Mouse (Mus musculus): Measurements from ENCODE around the gene Zfp366. TPM values are rescaled to one million over a fixed set of nuclear protein-coding genes. Genes with fewer than 3 reads are reported as not detected.

The Zfp366 gene
- polyA plus RNA-seq, 1 experiment from 2014 or later: 1.2 TPM

DNA sequence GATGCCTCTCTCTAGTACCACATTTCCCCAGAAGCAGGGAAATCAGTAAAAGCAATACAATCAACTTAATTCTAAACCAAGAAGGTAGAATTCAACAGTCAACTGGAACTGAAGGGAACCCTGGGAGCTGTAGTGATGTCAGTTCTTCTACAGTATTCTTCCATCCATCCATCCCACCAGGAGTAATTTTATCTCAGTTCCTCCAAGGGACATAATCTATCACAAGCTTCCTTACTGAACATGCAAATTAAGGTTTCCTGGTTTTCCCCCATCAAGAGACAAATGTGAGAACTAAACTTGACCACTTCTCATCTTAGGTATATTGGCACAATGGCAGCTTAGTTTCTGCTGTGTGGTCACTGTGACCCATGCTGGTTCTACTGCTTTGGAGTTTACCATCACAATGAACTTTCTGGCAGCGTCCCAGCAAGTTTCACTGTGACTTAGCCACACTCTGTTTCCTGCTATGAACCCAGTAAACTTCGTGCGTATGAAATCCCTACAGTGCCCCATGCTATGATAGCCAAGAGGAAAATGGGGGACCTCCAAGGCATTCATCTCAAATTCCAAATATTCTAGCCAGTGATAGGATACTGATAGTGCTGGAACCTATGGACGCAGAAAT lies 78.6 kb downstream of the Zfp366 start:
- Histone ChIP-seq H3K4me3 (replicated peaks; ENCODE audit: low read depth, low read length) (no peak overlapping the region), H3K36me3 (ENCODE audit: insufficient read depth, low read length) (no peaks in the 10 kb centered on the region), H3K9ac (ENCODE audit: low read depth, low read length) (no peak overlapping the region), H3K9me3 (replicated peaks; ENCODE audit: low read length) (no peaks in the 10 kb centered on the region), H3K4me2 (ENCODE audit: low read length) (no peak overlapping the region), H3K27ac (no peak overlapping the region), H3K4me1 (replicated peaks; ENCODE audit: insufficient read depth, low read length) (no peaks in the 10 kb centered on the region), H3K27me3 (ENCODE audit: insufficient read depth, low read length) (no peaks in the 10 kb centered on the region)
- TF ChIP-seq CTCF (IDR thresholded peaks at IDR 0.05; ENCODE audit: low read depth): no peak
- ATAC-seq (replicated peaks; ENCODE audit: low FRiP score, low read depth): no peak
- DNase-seq (ENCODE audit: low spot score): no peak
- 76% methylated on average over 4 of the region's 4 CpGs for WGBS

DNA sequence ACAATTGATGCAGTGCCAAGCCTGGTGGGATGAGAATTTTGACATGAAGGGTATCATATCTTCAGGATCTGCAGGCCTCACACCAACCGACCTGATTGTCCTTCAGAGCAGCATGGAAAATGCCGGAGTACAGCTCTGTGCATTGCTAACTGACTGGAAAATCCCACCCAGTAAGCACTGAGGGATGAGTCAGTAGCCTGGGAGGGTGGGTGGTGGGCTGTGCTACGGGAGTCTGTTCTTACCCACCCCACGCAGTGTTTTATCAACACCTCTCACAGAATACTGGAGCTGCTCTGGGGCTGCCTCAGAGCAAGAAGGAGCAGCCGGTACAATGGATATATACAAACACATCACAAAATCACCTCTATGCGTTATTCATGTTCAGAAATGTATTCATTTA lies 79.9 kb downstream of the Zfp366 start:
- DNase-seq (ENCODE audit: low spot score) (no peak), ATAC-seq (replicated peaks; ENCODE audit: low FRiP score, low read depth) (no peak)
- H3K9ac ChIP-seq (ENCODE audit: low read depth, low read length): no peak overlapping the region

DNA sequence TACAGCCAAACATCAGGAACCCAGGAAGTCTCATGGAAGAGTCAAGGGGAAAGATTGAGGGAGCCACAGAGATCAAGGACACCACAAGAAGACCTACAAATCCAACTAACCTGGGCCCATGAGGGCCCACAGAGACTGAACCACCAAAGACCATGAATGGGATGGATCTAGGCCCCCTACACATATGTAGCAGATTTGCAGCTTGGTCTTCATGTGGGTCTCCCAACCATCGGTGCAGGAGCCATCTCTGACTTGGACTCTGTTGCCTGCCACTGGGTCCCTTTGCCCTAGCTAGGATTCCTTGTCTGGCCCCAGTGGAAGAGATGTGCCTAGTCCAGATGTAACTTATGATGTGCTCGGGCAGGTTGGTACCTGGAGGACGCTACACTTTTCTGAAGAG lies 87.4 kb downstream of the Zfp366 start:
- 93% methylated on average over 3 of the region's 3 CpGs for WGBS
- Histone ChIP-seq H3K9ac (ENCODE audit: low read depth, low read length) (no peak overlapping the region), H3K36me3 (ENCODE audit: insufficient read depth, low read length) (no peaks in the 10 kb centered on the region), H3K9me3 (replicated peaks; ENCODE audit: low read length) (no peaks in the 10 kb centered on the region), H3K4me2 (ENCODE audit: low read length) (no peak overlapping the region), H3K4me1 (replicated peaks; ENCODE audit: insufficient read depth, low read length) (no peaks in the 10 kb centered on the region), H3K4me3 (replicated peaks; ENCODE audit: low read depth, low read length) (no peak overlapping the region), H3K27me3 (ENCODE audit: insufficient read depth, low read length) (no peaks in the 10 kb centered on the region), H3K27ac (no peak overlapping the region)
- ATAC-seq (replicated peaks; ENCODE audit: low FRiP score, low read depth) (no peak), DNase-seq (ENCODE audit: low spot score) (no peak)
- TF ChIP-seq CTCF (IDR thresholded peaks at IDR 0.05; ENCODE audit: low read depth): no peak

More for the DNA sequence above, 79.9 kb downstream of the Zfp366 start:
- H3K4me3 ChIP-seq (replicated peaks; ENCODE audit: low read depth, low read length): no peak overlapping the region
- TF ChIP-seq CTCF (IDR thresholded peaks at IDR 0.05; ENCODE audit: low read depth): no peak
- H3K36me3 ChIP-seq (ENCODE audit: insufficient read depth, low read length): no peaks in the 10 kb centered on the region
- H3K27me3 ChIP-seq (ENCODE audit: insufficient read depth, low read length): no peaks in the 10 kb centered on the region
- no peaks in the 10 kb centered on the region for H3K9me3 ChIP-seq (replicated peaks; ENCODE audit: low read length)
- no peak overlapping the region for H3K4me2 ChIP-seq (ENCODE audit: low read length)
- no peak overlapping the region for H3K27ac ChIP-seq
- H3K4me1 ChIP-seq (replicated peaks; ENCODE audit: insufficient read depth, low read length): no peaks in the 10 kb centered on the region
- 83% methylated on average over 6 of the region's 6 CpGs for WGBS

DNA sequence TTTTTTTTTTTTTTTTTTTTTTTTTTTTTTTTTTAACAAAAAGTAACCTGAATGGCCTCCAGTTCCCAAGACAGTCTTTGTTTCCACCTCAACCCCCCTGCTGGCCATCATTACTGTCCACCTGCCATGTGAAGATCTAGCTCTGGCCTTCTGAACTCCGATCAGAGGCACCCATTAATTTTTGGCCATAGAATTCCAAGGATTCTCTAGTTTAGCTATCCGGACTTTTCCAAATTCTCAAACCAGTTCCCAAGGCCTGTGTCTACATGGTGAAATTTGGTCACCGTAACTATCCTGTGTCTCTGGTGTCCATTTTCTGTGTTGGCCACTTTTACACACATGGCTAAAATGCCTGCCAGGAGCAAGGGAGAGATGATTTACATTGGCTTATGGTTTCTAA lies 92.9 kb downstream of the Zfp366 start:
- Histone ChIP-seq H3K9ac (ENCODE audit: low read depth, low read length) (no peak overlapping the region), H3K4me2 (ENCODE audit: low read length) (no peak overlapping the region), H3K9me3 (replicated peaks; ENCODE audit: low read length) (no peaks in the 10 kb centered on the region), H3K27me3 (ENCODE audit: insufficient read depth, low read length) (no peaks in the 10 kb centered on the region), H3K27ac (no peak overlapping the region), H3K4me3 (replicated peaks; ENCODE audit: low read depth, low read length) (no peak overlapping the region), H3K4me1 (replicated peaks; ENCODE audit: insufficient read depth, low read length) (no peaks in the 10 kb centered on the region), H3K36me3 (ENCODE audit: insufficient read depth, low read length) (no peaks in the 10 kb centered on the region)
- TF ChIP-seq CTCF (IDR thresholded peaks at IDR 0.05; ENCODE audit: low read depth): no peak
- 83% methylated on average over 3 of the region's 3 CpGs for WGBS
- DNase-seq (ENCODE audit: low spot score): no peak
- no peak for ATAC-seq (replicated peaks; ENCODE audit: low FRiP score, low read depth)

DNA sequence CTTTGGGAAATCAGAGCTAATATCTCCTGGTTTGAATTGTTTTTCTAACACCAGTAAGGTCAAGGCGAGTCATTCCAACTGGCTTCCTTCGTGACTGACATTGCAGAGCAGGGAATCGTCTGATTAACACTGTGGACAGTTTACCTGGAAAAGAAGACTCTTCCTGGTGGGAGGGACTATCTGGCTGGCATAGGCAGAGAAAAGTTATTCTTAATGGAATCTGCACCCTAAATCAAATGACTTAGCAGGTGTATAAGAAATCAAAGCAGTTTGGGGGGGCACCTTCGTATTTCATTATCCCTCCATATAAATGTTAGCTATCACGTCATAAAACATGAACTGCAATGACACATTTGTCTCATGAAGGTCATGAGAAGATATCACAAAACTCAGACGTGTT lies 93.9 kb downstream of the Zfp366 start:
- H3K27me3 ChIP-seq (ENCODE audit: insufficient read depth, low read length): no peaks in the 10 kb centered on the region
- 75% methylated on average over 6 of the region's 6 CpGs for WGBS
- no peaks in the 10 kb centered on the region for H3K9me3 ChIP-seq (replicated peaks; ENCODE audit: low read length)
- TF ChIP-seq CTCF (IDR thresholded peaks at IDR 0.05; ENCODE audit: low read depth): no peak
- no peak overlapping the region for H3K4me3 ChIP-seq (replicated peaks; ENCODE audit: low read depth, low read length)
- H3K4me1 ChIP-seq (replicated peaks; ENCODE audit: insufficient read depth, low read length): no peaks in the 10 kb centered on the region
- no peak overlapping the region for H3K4me2 ChIP-seq (ENCODE audit: low read length)
- H3K9ac ChIP-seq (ENCODE audit: low read depth, low read length): no peak overlapping the region
- H3K36me3 ChIP-seq (ENCODE audit: insufficient read depth, low read length): no peaks in the 10 kb centered on the region
- no peak for DNase-seq (ENCODE audit: low spot score)
- no peak for ATAC-seq (replicated peaks; ENCODE audit: low FRiP score, low read depth)
- no peak overlapping the region for H3K27ac ChIP-seq

DNA sequence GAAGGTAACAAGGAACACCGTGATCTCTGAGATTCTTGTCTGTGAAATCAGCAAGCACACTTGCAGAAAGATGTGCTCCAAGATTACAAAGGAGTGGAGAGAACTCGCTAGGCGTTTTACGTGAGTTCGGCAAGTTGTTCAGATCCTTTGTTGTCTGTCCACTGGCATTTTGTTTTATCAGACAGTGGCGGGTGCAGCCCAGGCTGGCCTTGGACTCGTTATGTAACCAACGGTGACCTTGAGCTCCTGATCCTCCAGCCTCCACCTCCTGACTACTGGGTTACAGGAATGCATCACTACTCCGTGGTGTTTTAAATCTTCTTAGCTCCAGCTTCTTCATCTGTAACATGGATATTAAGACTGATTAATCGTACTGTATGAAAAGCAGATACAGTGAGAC lies 94.7 kb downstream of the Zfp366 start:
- ATAC-seq (replicated peaks; ENCODE audit: low FRiP score, low read depth): no peak
- no peak for DNase-seq (ENCODE audit: low spot score)
- TF ChIP-seq CTCF (IDR thresholded peaks at IDR 0.05; ENCODE audit: low read depth): no peak
- no peak overlapping the region for H3K9ac ChIP-seq (ENCODE audit: low read depth, low read length)
- no peaks in the 10 kb centered on the region for H3K27me3 ChIP-seq (ENCODE audit: insufficient read depth, low read length)
- H3K4me1 ChIP-seq (replicated peaks; ENCODE audit: insufficient read depth, low read length): no peaks in the 10 kb centered on the region
- H3K4me3 ChIP-seq (replicated peaks; ENCODE audit: low read depth, low read length): no peak overlapping the region
- H3K27ac ChIP-seq: no peak overlapping the region
- WGBS: 63% methylated on average over 10 of the region's 10 CpGs
- no peaks in the 10 kb centered on the region for H3K9me3 ChIP-seq (replicated peaks; ENCODE audit: low read length)
- H3K36me3 ChIP-seq (ENCODE audit: insufficient read depth, low read length): no peaks in the 10 kb centered on the region
- H3K4me2 ChIP-seq (ENCODE audit: low read length): no peak overlapping the region

DNA sequence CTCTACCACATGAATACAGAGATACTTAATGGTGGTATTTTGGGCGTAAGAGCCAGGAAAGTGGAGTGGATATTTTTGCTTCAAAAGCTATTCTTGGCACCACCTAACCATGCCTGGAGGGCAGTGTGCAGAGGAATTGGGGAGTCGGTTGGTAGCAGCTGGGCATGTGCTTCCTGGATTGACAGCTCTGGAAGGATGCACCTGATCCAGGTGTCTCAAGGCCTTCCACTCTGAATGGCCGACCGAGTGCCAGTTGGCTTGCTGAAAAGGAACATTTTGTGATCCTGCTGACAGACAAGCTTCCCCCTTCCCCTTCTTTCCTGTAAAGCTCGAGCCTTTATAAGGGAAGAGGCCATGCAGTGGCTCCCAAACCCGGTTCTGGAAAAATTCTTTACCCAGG lies 98.3 kb downstream of the Zfp366 start:
- DNase-seq (ENCODE audit: low spot score) (no peak), ATAC-seq (replicated peaks; ENCODE audit: low FRiP score, low read depth) (no peak)
- Histone ChIP-seq H3K4me3 (replicated peaks; ENCODE audit: low read depth, low read length) (no peak overlapping the region), H3K27me3 (ENCODE audit: insufficient read depth, low read length) (no peaks in the 10 kb centered on the region), H3K4me1 (replicated peaks; ENCODE audit: insufficient read depth, low read length) (no peaks in the 10 kb centered on the region), H3K36me3 (ENCODE audit: insufficient read depth, low read length) (no peaks in the 10 kb centered on the region), H3K9ac (ENCODE audit: low read depth, low read length) (no peak overlapping the region), H3K4me2 (ENCODE audit: low read length) (no peak overlapping the region), H3K27ac (no peak overlapping the region), H3K9me3 (replicated peaks; ENCODE audit: low read length) (no peaks in the 10 kb centered on the region)
- no peak for TF ChIP-seq CTCF (IDR thresholded peaks at IDR 0.05; ENCODE audit: low read depth)
- WGBS: 56% methylated on average over 6 of the region's 6 CpGs
